Mouse (Mus musculus) liver, postnatal 0 days (tissue): Measurements from ENCODE around the gene Tex36.

Experiments
- CTCF ChIP-seq: sonication (generic); IDR thresholded peaks from 2 replicates; pipeline ENCODE4 v1.5.1; 2016; ENCODE audit warnings: antibody characterized with exemption, low read depth
- EP300 ChIP-seq: IDR thresholded peaks from 2 replicates; pipeline ENCODE4 v1.6.1; 2016; ENCODE audit warnings: antibody characterized with exemption, low read depth, mild to moderate bottlenecking

- no peak for TF ChIP-seq CTCF
- no peak for TF ChIP-seq EP300
These were observed 11.0 kb upstream of the Tex36 start for GRCm38 (mm10) chr7:133612981-133613380.
